Mouse (Mus musculus) forebrain, embryonic 11.5 days (tissue): Measurements from ENCODE around the gene Tmem131l. TPM values are rescaled to one million over a fixed set of nuclear protein-coding genes. Genes with fewer than 3 reads are reported as not detected.

Experiments used
- ATAC-seq: fragments of 200-750 bp; cut with Nextera tagmentation; replicated peaks from 2 replicates; pipeline ENCODE4 v1.8.0; 2017; ENCODE audit warnings: moderate TSS enrichment; ENCODE audit not compliant: low FRiP score
- DNase-seq: peaks from one replicate; pipeline ENCODE4 v3.0.0-alpha.2; 2017; ENCODE audit warnings: low spot score
- H3K27ac ChIP-seq: fragments of 300-500 bp; sonication (generic); 2 replicates; pipeline ENCODE4 v1.5.1; 2014; ENCODE audit warnings: low read depth, low read length
- H3K27me3 ChIP-seq: fragments of 300-500 bp; sonication (generic); 2 replicates; pipeline ENCODE4 v1.6.1; 2014; ENCODE audit warnings: mild to moderate bottlenecking, low read length, mixed read lengths; ENCODE audit not compliant: control insufficient read depth, insufficient read depth
- H3K36me3 ChIP-seq: fragments of 300-500 bp; sonication (generic); 2 replicates; pipeline ENCODE4 v1.6.1; 2014; ENCODE audit warnings: mild to moderate bottlenecking, low read length, moderate library complexity, mixed read lengths; ENCODE audit not compliant: control insufficient read depth, insufficient read depth
- H3K4me1 ChIP-seq: fragments of 300-500 bp; sonication (generic); replicated peaks from 2 replicates; pipeline ENCODE4 v1.6.1; 2014; ENCODE audit warnings: low read length, mixed read lengths; ENCODE audit not compliant: control insufficient read depth, insufficient read depth
- H3K4me2 ChIP-seq: fragments of 300-500 bp; sonication (generic); 2 replicates; pipeline ENCODE4 v1.6.1; 2014; ENCODE audit warnings: low read depth, mild to moderate bottlenecking, low read length, moderate library complexity, mixed read lengths; ENCODE audit not compliant: severe bottlenecking
- H3K4me3 ChIP-seq: fragments of 300-500 bp; sonication (generic); 2 replicates; pipeline ENCODE4 v1.5.1; 2014; ENCODE audit warnings: low read depth, low read length
- H3K9ac ChIP-seq: fragments of 300-500 bp; sonication (generic); 2 replicates; pipeline ENCODE4 v1.6.1; 2014; ENCODE audit warnings: low read length
- H3K9me3 ChIP-seq: fragments of 300-500 bp; sonication (generic); 2 replicates; pipeline ENCODE4 v1.6.1; 2016; ENCODE audit warnings: low read length, mixed read lengths; ENCODE audit not compliant: control insufficient read depth
- WGBS: fragments of 180-500 bp; shearing (Covaris S2); extraction: QIAGEN DNeasy Blood & Tissue Kit; methylation state at CpG from one replicate; pipeline ENCODE4 v1.1.7; 2014; 5-methylcytosine and 5-hydroxymethylcytosine counted together
- polyA plus RNA-seq: library from polyadenylated mRNA; unstranded; fragments of >200 nt; fragmentation: Nextera tagmentation; extraction: Ambion mirVana; gene quantifications from 2 replicates; pipeline ENCODE4 v1.2.1, GENCODE M21; 2014

Tmem131l gene
- polyA plus RNA-seq, 1 experiment from 2014 or later: 96.0 TPM

- 95% methylated on average over 3 of the region's 3 CpGs for WGBS
- H3K27me3 ChIP-seq: no peaks in the 10 kb centered on the region
- H3K4me3 ChIP-seq: no peak overlapping the region
- no peak overlapping the region for H3K9ac ChIP-seq
- H3K4me1 ChIP-seq: 0 out of 2 replicates have a peak, but pooled peaks cover 6% of the 10 kb centered on the region
- no peak for ATAC-seq
- H3K9me3 ChIP-seq: no peaks in the 10 kb centered on the region
- H3K27ac ChIP-seq: no peak overlapping the region
- no peak for DNase-seq
- H3K4me2 ChIP-seq: no peak overlapping the region
- H3K36me3 ChIP-seq: peaks cover 2% of the 10 kb centered on the region
Measured at GRCm38 (mm10) chr3:84031216-84031615, 8.8 kb downstream of the Tmem131l start.

- H3K27ac ChIP-seq: no peak overlapping the region
- 85% methylated on average over 4 of the region's 4 CpGs for WGBS
- no peaks in the 10 kb centered on the region for H3K27me3 ChIP-seq
- no peaks in the 10 kb centered on the region for H3K9me3 ChIP-seq
- ATAC-seq (no peak), DNase-seq (no peak)
- no peak overlapping the region for H3K4me2 ChIP-seq
- H3K4me3 ChIP-seq: no peak overlapping the region
- 0 out of 2 replicates have a peak, but pooled peaks cover 6% of the 10 kb centered on the region for H3K4me1 ChIP-seq
- no peak overlapping the region for H3K9ac ChIP-seq
- H3K36me3 ChIP-seq: peaks cover 2% of the 10 kb centered on the region
Measured at GRCm38 (mm10) chr3:84028968-84029367, 11.0 kb downstream of the Tmem131l start.

DNA sequence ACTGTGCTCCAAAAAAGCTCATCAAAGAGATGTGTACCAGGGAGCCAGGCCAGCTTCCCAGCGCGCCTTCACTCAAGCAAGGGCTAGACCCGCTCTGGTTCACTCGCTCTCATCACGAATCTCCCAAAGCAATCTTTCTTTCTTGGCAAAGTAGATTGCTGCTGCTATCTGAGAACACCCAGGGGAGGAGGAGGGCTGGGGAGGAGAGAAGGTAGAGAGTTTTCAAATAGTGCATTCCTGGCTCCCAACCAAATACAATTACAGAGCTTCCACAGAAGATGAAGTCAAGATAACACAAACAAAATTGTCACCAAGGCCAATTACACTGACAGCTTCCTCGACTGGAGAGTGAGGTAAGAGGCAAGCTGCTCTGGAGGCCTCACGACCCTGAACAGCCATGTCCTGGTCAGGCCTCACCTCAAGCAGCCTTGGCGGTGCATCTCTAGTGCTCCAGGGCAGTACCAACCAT, 12.2 kb downstream of the Tmem131l start:
- Histone ChIP-seq H3K9ac (no peak overlapping the region), H3K9me3 (no peaks in the 10 kb centered on the region), H3K27ac (no peak overlapping the region), H3K4me2 (no peak overlapping the region), H3K4me1 (0 out of 2 replicates have a peak, but pooled peaks cover 2% of the 10 kb centered on the region), H3K4me3 (no peak overlapping the region), H3K27me3 (no peaks in the 10 kb centered on the region), H3K36me3 (peaks cover 2% of the 10 kb centered on the region)
- WGBS: 89% methylated on average over 8 of the region's 8 CpGs
- DNase-seq: no peak
- no peak for ATAC-seq

GRCm38 (mm10) chr3:84024512-84025072, 15.4 kb downstream of the Tmem131l start:
- H3K27ac ChIP-seq: no peak overlapping the region
- no peaks in the 10 kb centered on the region for H3K27me3 ChIP-seq
- no peak overlapping the region for H3K4me3 ChIP-seq
- peaks cover 10% of the 10 kb centered on the region for H3K4me1 ChIP-seq
- 80% methylated on average over 12 of the region's 12 CpGs for WGBS
- no peak overlapping the region for H3K4me2 ChIP-seq
- no peak; the same call in 1 of the 2 replicates for ATAC-seq
- H3K9ac ChIP-seq: no peak overlapping the region
- peaks cover 2% of the 10 kb centered on the region for H3K36me3 ChIP-seq
- H3K9me3 ChIP-seq: no peaks in the 10 kb centered on the region
- DNase-seq: no peak

GRCm38 (mm10) chr3:84022723-84023122, 17.3 kb downstream of the Tmem131l start:
- H3K36me3 ChIP-seq: peaks cover under 1% of the 10 kb centered on the region
- DNase-seq (no peak), ATAC-seq (no peak)
- H3K4me1 ChIP-seq: peaks cover 9% of the 10 kb centered on the region
- H3K9me3 ChIP-seq: no peaks in the 10 kb centered on the region
- no peak overlapping the region for H3K4me2 ChIP-seq
- 61% methylated on average over 5 of the region's 5 CpGs for WGBS
- H3K4me3 ChIP-seq: no peak overlapping the region
- no peaks in the 10 kb centered on the region; the same call in 1 of the 2 replicates for H3K27me3 ChIP-seq
- no peak overlapping the region for H3K9ac ChIP-seq
- H3K27ac ChIP-seq: no peak overlapping the region

DNA sequence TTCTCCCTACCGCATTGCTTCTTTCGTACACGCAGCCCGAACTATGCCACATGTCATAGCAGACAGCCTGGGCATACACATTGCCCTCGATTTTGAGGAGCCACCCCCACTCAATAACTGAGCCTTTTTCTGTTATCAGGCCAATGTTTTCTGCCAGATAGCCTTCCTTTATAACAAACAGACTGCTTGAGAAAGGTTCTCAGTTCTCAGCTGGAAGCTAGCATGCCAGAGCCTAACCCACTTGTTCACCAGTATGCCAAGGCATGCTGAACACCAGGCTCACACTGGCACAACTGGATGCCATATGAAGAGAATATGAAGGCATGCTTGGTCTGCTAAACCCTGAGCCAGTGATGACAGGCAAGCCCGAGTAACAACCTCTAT, 17.8 kb downstream of the Tmem131l start:
- Histone ChIP-seq H3K9me3 (no peaks in the 10 kb centered on the region), H3K4me1 (peaks cover 9% of the 10 kb centered on the region), H3K36me3 (no peaks in the 10 kb centered on the region), H3K9ac (no peak overlapping the region), H3K4me3 (no peak overlapping the region), H3K27me3 (no peaks in the 10 kb centered on the region; the same call in 1 of the 2 replicates), H3K4me2 (no peak overlapping the region), H3K27ac (no peak overlapping the region)
- 84% methylated on average over 6 of the region's 6 CpGs for WGBS
- DNase-seq (no peak), ATAC-seq (no peak)

GRCm38 (mm10) chr3:84021217-84022200, 18.5 kb downstream of the Tmem131l start:
- H3K4me2 ChIP-seq: no peak overlapping the region
- no peak overlapping the region for H3K4me3 ChIP-seq
- no peak overlapping the region for H3K27ac ChIP-seq
- ATAC-seq (no peak), DNase-seq (no peak)
- H3K4me1 ChIP-seq: peaks cover 9% of the 10 kb centered on the region
- H3K9me3 ChIP-seq: no peaks in the 10 kb centered on the region
- no peaks in the 10 kb centered on the region; the same call in 1 of the 2 replicates for H3K27me3 ChIP-seq
- no peak overlapping the region for H3K9ac ChIP-seq
- H3K36me3 ChIP-seq: no peaks in the 10 kb centered on the region
- 64% methylated on average over 8 of the region's 8 CpGs for WGBS

- H3K9ac ChIP-seq: no peak overlapping the region
- H3K9me3 ChIP-seq: no peaks in the 10 kb centered on the region
- H3K4me1 ChIP-seq: peaks cover 9% of the 10 kb centered on the region
- 13% methylated on average over 3 of the region's 3 CpGs for WGBS
- H3K4me2 ChIP-seq: no peak overlapping the region
- peak; percentile 55 for ATAC-seq
- no peak overlapping the region for H3K4me3 ChIP-seq
- H3K36me3 ChIP-seq: no peaks in the 10 kb centered on the region
- no peaks in the 10 kb centered on the region; the same call in 1 of the 2 replicates for H3K27me3 ChIP-seq
- H3K27ac ChIP-seq: no peak overlapping the region
- DNase-seq: no peak
Measured at GRCm38 (mm10) chr3:84020528-84020927, 19.4 kb downstream of the Tmem131l start.
